Mouse (Mus musculus): ENCODE measurements around the gene Nek6. TPM values are rescaled to one million over a fixed set of nuclear protein-coding genes. Genes with fewer than 3 reads are reported as not detected.

Gene Nek6
- polyA plus RNA-seq, 1 experiment: 25.6 TPM

DNA sequence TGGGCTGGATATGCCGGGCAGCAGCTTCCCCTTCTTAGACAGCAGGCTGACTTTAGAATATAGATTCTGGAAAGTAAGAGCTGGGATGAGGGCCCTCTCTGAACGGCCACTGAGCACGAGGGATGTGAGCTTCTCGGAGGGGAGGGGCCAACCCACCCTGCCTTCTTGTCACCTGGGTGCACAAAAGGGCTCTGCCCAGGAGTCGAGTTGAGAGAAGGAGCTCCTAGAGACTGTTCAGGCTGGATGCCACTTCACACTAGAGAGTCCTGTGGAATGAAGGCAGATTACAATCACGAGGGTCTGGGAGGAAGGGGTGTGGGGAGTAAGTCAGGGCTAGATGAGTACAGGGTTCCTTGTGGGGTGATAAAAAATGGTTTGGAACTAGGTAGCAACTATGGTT lies 5.6 kb downstream of the Nek6 start:
- Histone ChIP-seq H3K4me3 (no peak overlapping the region), H3K36me3 (ENCODE audit: control insufficient read depth, insufficient read depth) (no peaks in the 10 kb centered on the region), H3ac (ENCODE audit: control insufficient read depth, insufficient read length) (no peak overlapping the region), H3K4me2 (ENCODE audit: low read depth) (no peak overlapping the region), H3K27me3 (ENCODE audit: control insufficient read depth, insufficient read depth, insufficient read length) (no peaks in the 10 kb centered on the region), H3K79me2 (ENCODE audit: control insufficient read depth, insufficient read depth) (peaks cover 69% of the 10 kb centered on the region)
- no peak for TF ChIP-seq E2F4 (IDR thresholded peaks at IDR 0.05; ENCODE audit: insufficient read depth)
- no peak for TF ChIP-seq SRF (IDR thresholded peaks at IDR 0.05; ENCODE audit: control insufficient read depth, insufficient read length, low read depth)
- TF ChIP-seq REST (IDR thresholded peaks at IDR 0.05; ENCODE audit: insufficient read depth, insufficient read length): no peak
- no peak for TF ChIP-seq MYOD1 (IDR thresholded peaks at IDR 0.05; ENCODE audit: control insufficient read depth in 1 of 3, insufficient read length in 2 of 3, low read depth in 2 of 3)
- no peak for TF ChIP-seq POLR2A (IDR thresholded peaks at IDR 0.05; ENCODE audit: insufficient read length, low read depth)
- TF ChIP-seq POLR2AphosphoS2 (IDR thresholded peaks at IDR 0.05; ENCODE audit: insufficient read length, low read depth): no peak

DNA sequence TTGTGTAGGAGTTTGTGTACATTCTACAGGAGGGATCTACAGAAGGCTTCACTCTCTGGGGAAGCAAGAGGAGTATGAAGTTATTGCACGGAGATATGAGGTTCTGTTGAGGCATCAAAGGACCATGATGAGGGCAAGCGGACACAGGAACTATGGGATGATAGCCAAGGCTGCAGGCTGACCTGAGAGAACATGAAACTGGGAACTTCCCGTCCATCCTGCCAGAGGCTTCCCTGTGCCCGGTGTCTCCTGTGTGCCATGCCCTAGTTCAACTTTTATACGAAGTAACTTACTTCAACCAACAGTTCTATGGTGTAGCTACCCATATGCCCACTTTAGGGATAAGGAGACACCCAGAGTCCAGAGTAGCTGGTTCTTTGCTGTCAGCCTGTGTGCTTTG lies 7.3 kb downstream of the Nek6 start:
- H3ac ChIP-seq (ENCODE audit: control insufficient read depth, insufficient read length): no peak overlapping the region
- peaks cover 73% of the 10 kb centered on the region for H3K79me2 ChIP-seq (ENCODE audit: control insufficient read depth, insufficient read depth)
- no peaks in the 10 kb centered on the region for H3K36me3 ChIP-seq (ENCODE audit: control insufficient read depth, insufficient read depth)
- H3K27me3 ChIP-seq (ENCODE audit: control insufficient read depth, insufficient read depth, insufficient read length): no peaks in the 10 kb centered on the region
- H3K4me2 ChIP-seq (ENCODE audit: low read depth): no peak overlapping the region
- no peak for TF ChIP-seq MYOD1 (IDR thresholded peaks at IDR 0.05; ENCODE audit: control insufficient read depth in 1 of 3, insufficient read length in 2 of 3, low read depth in 2 of 3)
- TF ChIP-seq E2F4 (IDR thresholded peaks at IDR 0.05; ENCODE audit: insufficient read depth): no peak
- TF ChIP-seq REST (IDR thresholded peaks at IDR 0.05; ENCODE audit: insufficient read depth, insufficient read length): no peak
- TF ChIP-seq POLR2AphosphoS2 (IDR thresholded peaks at IDR 0.05; ENCODE audit: insufficient read length, low read depth): no peak
- no peak for TF ChIP-seq MAX (IDR thresholded peaks at IDR 0.05; ENCODE audit: low read depth)
- no peak for TF ChIP-seq MYOG (IDR thresholded peaks at IDR 0.05; ENCODE audit: control insufficient read depth in 1 of 3, insufficient read depth in 1 of 3, insufficient read length in 2 of 3, low read depth in 2 of 3)
- no peak for TF ChIP-seq SRF (IDR thresholded peaks at IDR 0.05; ENCODE audit: control insufficient read depth, insufficient read length, low read depth)
- no peak for TF ChIP-seq TCF3 (IDR thresholded peaks at IDR 0.05; ENCODE audit: insufficient read length, low read depth)
- no peak for TF ChIP-seq USF1 (IDR thresholded peaks at IDR 0.05; ENCODE audit: low read depth)
- TF ChIP-seq CEBPB (IDR thresholded peaks at IDR 0.05; ENCODE audit: insufficient read depth, poor library complexity, severe bottlenecking): no peak
- TF ChIP-seq TCF12 (IDR thresholded peaks at IDR 0.05; ENCODE audit: insufficient read depth, poor library complexity, severe bottlenecking): no peak
- TF ChIP-seq POLR2A (IDR thresholded peaks at IDR 0.05; ENCODE audit: insufficient read length, low read depth): no peak
- no peak overlapping the region for H3K4me3 ChIP-seq

DNA sequence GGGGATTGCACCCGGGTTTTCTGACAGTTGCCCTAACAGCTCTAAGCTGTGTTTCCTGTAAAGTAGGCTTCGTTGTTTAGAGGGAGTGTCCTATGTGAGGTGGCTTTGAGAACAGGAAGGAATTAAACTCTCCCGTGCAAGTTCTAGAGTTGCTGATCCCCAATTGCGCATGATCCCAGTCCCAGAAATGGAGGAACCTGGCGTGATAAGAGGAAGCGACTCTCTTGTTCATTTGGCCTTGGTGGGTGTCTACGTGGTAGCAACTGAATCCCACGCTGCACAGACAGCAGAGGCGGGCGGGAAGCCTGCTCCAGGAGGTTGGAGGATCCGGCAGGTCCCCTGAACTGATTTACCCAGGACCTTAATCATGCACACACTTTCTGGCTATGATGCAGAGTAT lies 8.5 kb downstream of the Nek6 start:
- TF ChIP-seq POLR2AphosphoS2 (IDR thresholded peaks at IDR 0.05; ENCODE audit: insufficient read length, low read depth) (no peak), MAX (IDR thresholded peaks at IDR 0.05; ENCODE audit: low read depth) (no peak), SRF (IDR thresholded peaks at IDR 0.05; ENCODE audit: control insufficient read depth, insufficient read length, low read depth) (no peak), MYOD1 (IDR thresholded peaks at IDR 0.05; ENCODE audit: control insufficient read depth in 1 of 3, insufficient read length in 2 of 3, low read depth in 2 of 3) (no peak), POLR2A (IDR thresholded peaks at IDR 0.05; ENCODE audit: insufficient read length, low read depth) (no peak), E2F4 (IDR thresholded peaks at IDR 0.05; ENCODE audit: insufficient read depth) (no peak), MYOG (IDR thresholded peaks at IDR 0.05; ENCODE audit: control insufficient read depth in 1 of 3, insufficient read depth in 1 of 3, insufficient read length in 2 of 3, low read depth in 2 of 3) (no peak), USF1 (IDR thresholded peaks at IDR 0.05; ENCODE audit: low read depth) (no peak), REST (IDR thresholded peaks at IDR 0.05; ENCODE audit: insufficient read depth, insufficient read length) (no peak), TCF3 (IDR thresholded peaks at IDR 0.05; ENCODE audit: insufficient read length, low read depth) (no peak), TCF12 (IDR thresholded peaks at IDR 0.05; ENCODE audit: insufficient read depth, poor library complexity, severe bottlenecking) (no peak), CEBPB (IDR thresholded peaks at IDR 0.05; ENCODE audit: insufficient read depth, poor library complexity, severe bottlenecking) (no peak)
- Histone ChIP-seq H3K4me2 (ENCODE audit: low read depth) (no peak overlapping the region), H3K36me3 (ENCODE audit: control insufficient read depth, insufficient read depth) (no peaks in the 10 kb centered on the region), H3K4me3 (no peak overlapping the region), H3K79me2 (ENCODE audit: control insufficient read depth, insufficient read depth) (peaks cover 70% of the 10 kb centered on the region), H3K27me3 (ENCODE audit: control insufficient read depth, insufficient read depth, insufficient read length) (no peaks in the 10 kb centered on the region), H3ac (ENCODE audit: control insufficient read depth, insufficient read length) (no peak overlapping the region)

DNA sequence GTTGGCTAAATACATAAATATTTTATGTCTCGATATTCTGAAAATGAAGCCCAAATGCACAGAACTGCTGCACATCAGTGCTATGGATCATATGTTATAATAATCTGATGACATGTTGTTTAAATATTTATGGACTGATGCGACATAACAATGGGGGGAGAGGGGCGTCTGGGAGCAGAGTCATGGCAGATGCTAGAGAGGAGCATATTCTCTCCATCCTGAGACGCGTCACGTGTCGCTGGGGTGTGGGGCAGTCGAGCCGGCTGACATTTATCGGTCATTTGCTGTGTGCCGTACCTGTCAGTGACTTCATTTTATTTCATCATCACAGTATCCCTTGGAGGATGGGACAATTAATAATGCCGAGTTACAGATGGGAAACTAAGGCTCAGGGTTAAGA lies 10.2 kb downstream of the Nek6 start:
- no peaks in the 10 kb centered on the region for H3K36me3 ChIP-seq (ENCODE audit: control insufficient read depth, insufficient read depth)
- no peak overlapping the region for H3K4me2 ChIP-seq (ENCODE audit: low read depth)
- no peak overlapping the region for H3K4me3 ChIP-seq
- H3K79me2 ChIP-seq (ENCODE audit: control insufficient read depth, insufficient read depth): peaks cover 70% of the 10 kb centered on the region
- no peaks in the 10 kb centered on the region for H3K27me3 ChIP-seq (ENCODE audit: control insufficient read depth, insufficient read depth, insufficient read length)
- H3ac ChIP-seq (ENCODE audit: control insufficient read depth, insufficient read length): no peak overlapping the region
- TF ChIP-seq MYOD1 (IDR thresholded peaks at IDR 0.05; ENCODE audit: control insufficient read depth in 1 of 3, insufficient read length in 2 of 3, low read depth in 2 of 3): no peak
- TF ChIP-seq USF1 (IDR thresholded peaks at IDR 0.05; ENCODE audit: low read depth): no peak
- no peak for TF ChIP-seq POLR2A (IDR thresholded peaks at IDR 0.05; ENCODE audit: insufficient read length, low read depth)
- no peak for TF ChIP-seq E2F4 (IDR thresholded peaks at IDR 0.05; ENCODE audit: insufficient read depth)
- TF ChIP-seq TCF12 (IDR thresholded peaks at IDR 0.05; ENCODE audit: insufficient read depth, poor library complexity, severe bottlenecking): no peak
- no peak for TF ChIP-seq CEBPB (IDR thresholded peaks at IDR 0.05; ENCODE audit: insufficient read depth, poor library complexity, severe bottlenecking)
- TF ChIP-seq SRF (IDR thresholded peaks at IDR 0.05; ENCODE audit: control insufficient read depth, insufficient read length, low read depth): no peak
- no peak for TF ChIP-seq POLR2AphosphoS2 (IDR thresholded peaks at IDR 0.05; ENCODE audit: insufficient read length, low read depth)
- no peak for TF ChIP-seq MAX (IDR thresholded peaks at IDR 0.05; ENCODE audit: low read depth)
- TF ChIP-seq MYOG (IDR thresholded peaks at IDR 0.05; ENCODE audit: control insufficient read depth in 1 of 3, insufficient read depth in 1 of 3, insufficient read length in 2 of 3, low read depth in 2 of 3): no peak
- TF ChIP-seq REST (IDR thresholded peaks at IDR 0.05; ENCODE audit: insufficient read depth, insufficient read length): no peak
- no peak for TF ChIP-seq TCF3 (IDR thresholded peaks at IDR 0.05; ENCODE audit: insufficient read length, low read depth)

DNA sequence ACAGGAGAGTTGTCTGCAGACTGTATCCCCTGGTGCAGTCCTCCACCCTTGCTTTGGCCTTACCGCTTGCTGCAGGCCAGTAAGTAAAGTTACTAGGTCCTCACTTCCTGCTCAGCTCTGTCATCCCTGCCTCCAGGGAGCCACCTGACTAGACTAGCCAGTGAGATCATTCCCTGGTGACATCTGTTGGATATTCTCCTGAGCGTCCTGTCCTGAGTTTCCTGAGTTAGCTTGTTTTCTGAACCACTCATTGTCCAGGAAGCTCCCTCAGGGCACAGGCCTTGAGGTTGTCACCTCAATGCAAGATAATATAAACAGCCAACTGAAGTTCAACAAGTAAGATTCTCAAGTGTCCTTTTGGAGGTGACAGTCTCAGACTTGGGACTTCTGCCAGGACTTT lies 10.9 kb downstream of the Nek6 start:
- no peaks in the 10 kb centered on the region for H3K27me3 ChIP-seq (ENCODE audit: control insufficient read depth, insufficient read depth, insufficient read length)
- no peak overlapping the region for H3K4me2 ChIP-seq (ENCODE audit: low read depth)
- no peaks in the 10 kb centered on the region for H3K36me3 ChIP-seq (ENCODE audit: control insufficient read depth, insufficient read depth)
- peaks cover 66% of the 10 kb centered on the region for H3K79me2 ChIP-seq (ENCODE audit: control insufficient read depth, insufficient read depth)
- no peak overlapping the region for H3ac ChIP-seq (ENCODE audit: control insufficient read depth, insufficient read length)
- no peak overlapping the region for H3K4me3 ChIP-seq
- TF ChIP-seq USF1 (IDR thresholded peaks at IDR 0.05; ENCODE audit: low read depth) (peak; percentile 42), MYOD1 (IDR thresholded peaks at IDR 0.05; ENCODE audit: control insufficient read depth in 1 of 3, insufficient read length in 2 of 3, low read depth in 2 of 3) (no peak), POLR2AphosphoS2 (IDR thresholded peaks at IDR 0.05; ENCODE audit: insufficient read length, low read depth) (no peak), E2F4 (IDR thresholded peaks at IDR 0.05; ENCODE audit: insufficient read depth) (no peak), SRF (IDR thresholded peaks at IDR 0.05; ENCODE audit: control insufficient read depth, insufficient read length, low read depth) (no peak), MYOG (IDR thresholded peaks at IDR 0.05; ENCODE audit: control insufficient read depth in 1 of 3, insufficient read depth in 1 of 3, insufficient read length in 2 of 3, low read depth in 2 of 3) (no peak)

All from myocyte (in vitro differentiated cells).